Mouse (Mus musculus) gastrocnemius, postnatal 36 days (tissue): ENCODE results near the gene Creb5. TPM values are rescaled to one million over a fixed set of nuclear protein-coding genes. Genes with fewer than 3 reads are reported as not detected.
A peak's percentile ranks its signal among the peaks of the same experiment; 100 is the strongest.
"Not testable (repeated sequence)": the region's sequence is repeated elsewhere in the genome, so short reads cannot be mapped to it uniquely, and the experiment has no call there.

ENCODE experiments used
- DNase-seq, 2 experiments: peaks; one replicate each; pipeline ENCODE4 v3.0.0; 2022
- intact Hi-C: fragments of 180-260 bp; cut with DNase I; formaldehyde crosslinking; loops from one replicate; pipeline ENCODE4 v1.15.1; 2025
- total RNA-seq, 2 experiments: library from RNA; stranded (reverse); gene quantifications; 2 replicates each; pipeline ENCODE4 v1.2.3; 2021

The Creb5 gene
- total RNA-seq, 2 experiments from 2014 or later: 7.1 to 7.8 TPM

- intact Hi-C loops: no loop called here
- DNase-seq: no peak
Observed at GRCm38 (mm10) chr6:53313604-53314003, 26.5 kb downstream of the Creb5 start.

- no peak for DNase-seq
- intact Hi-C loops: no loop called here
Observed at GRCm38 (mm10) chr6:53314126-53314525, 27.1 kb downstream of the Creb5 start.

GRCm38 (mm10) chr6:53319543-53320325 is 32.7 kb downstream of the Creb5 start:
- intact Hi-C loops: no loop called here
- DNase-seq: peak; percentile 46 to 57

GRCm38 (mm10) chr6:53337398-53337797 is 50.3 kb downstream of the Creb5 start:
- intact Hi-C loops: no loop called here
- DNase-seq: peak; percentile 53 to 59

GRCm38 (mm10) chr6:53352311-53352960 is 65.4 kb downstream of the Creb5 start:
- intact Hi-C loops: no loop called here
- no peak for DNase-seq

GRCm38 (mm10) chr6:53356328-53356727 is 69.3 kb downstream of the Creb5 start:
- intact Hi-C loops: no loop called here
- no peak for DNase-seq

GRCm38 (mm10) chr6:53363535-53363934 is 76.5 kb downstream of the Creb5 start:
- intact Hi-C loops: no loop called here
- DNase-seq: no peak

- intact Hi-C loops: no loop called here
- no peak for DNase-seq
Observed at GRCm38 (mm10) chr6:53363981-53364391, 76.9 kb downstream of the Creb5 start.

- intact Hi-C loops: no loop called here
- DNase-seq: no peak
Observed at GRCm38 (mm10) chr6:53369147-53369546, 82.1 kb downstream of the Creb5 start.

- intact Hi-C loops: no loop called here
- DNase-seq: no peak
Observed at GRCm38 (mm10) chr6:53369928-53370327, 82.9 kb downstream of the Creb5 start.

GRCm38 (mm10) chr6:53371962-53372361 is 84.9 kb downstream of the Creb5 start:
- intact Hi-C loops: no loop called here
- no peak for DNase-seq

GRCm38 (mm10) chr6:53374315-53374941 is 87.4 kb downstream of the Creb5 start:
- intact Hi-C loops: no loop called here
- no peak for DNase-seq

- intact Hi-C loops: no loop called here
- DNase-seq: no peak
Observed at GRCm38 (mm10) chr6:53389277-53389676, 102.2 kb downstream of the Creb5 start.

GRCm38 (mm10) chr6:53390413-53390812 is 103.3 kb downstream of the Creb5 start:
- no peak for DNase-seq
- intact Hi-C loops: no loop called here

- intact Hi-C loops: no loop called here
- no peak for DNase-seq
Observed at GRCm38 (mm10) chr6:53394026-53394425, 107.0 kb downstream of the Creb5 start.

- no peak for DNase-seq
- intact Hi-C loops: no loop called here
Observed at GRCm38 (mm10) chr6:53395208-53395607, 108.1 kb downstream of the Creb5 start.

- intact Hi-C loops: no loop called here
- no peak for DNase-seq
Observed at GRCm38 (mm10) chr6:53396421-53396820, 109.4 kb downstream of the Creb5 start.

GRCm38 (mm10) chr6:53397797-53398196 is 110.7 kb downstream of the Creb5 start:
- intact Hi-C loops: no loop called here
- DNase-seq: no peak

- no peak for DNase-seq
- intact Hi-C loops: no loop called here
Observed at GRCm38 (mm10) chr6:53398297-53399140, 111.4 kb downstream of the Creb5 start.

- intact Hi-C loops: no loop called here
Observed at GRCm38 (mm10) chr6:53401364-53401763, 114.3 kb downstream of the Creb5 start.

GRCm38 (mm10) chr6:53402551-53402950 is 115.5 kb downstream of the Creb5 start:
- intact Hi-C loops, DNase-seq: not testable (repeated sequence)

More at GRCm38 (mm10) chr6:53401364-53401763, 114.3 kb downstream of the Creb5 start:
- DNase-seq: no peak
